Mouse (Mus musculus) thymus, adult 2 months (tissue): Measurements from ENCODE around the gene Ajuba.

ENCODE experiments used
- CTCF ChIP-seq: fragments of 200-500 bp; IDR thresholded peaks from 2 replicates; pipeline ENCODE4 v1.5.1; 2012; ENCODE audit warnings: mild to moderate bottlenecking, control low read depth, low read length, moderate library complexity, borderline replicate concordance; ENCODE audit not compliant: control insufficient read depth, poor library complexity, insufficient read depth; ENCODE audit errors: extremely low read depth
- POLR2A ChIP-seq: fragments of 200-500 bp; IDR thresholded peaks from 2 replicates; pipeline ENCODE4 v1.6.1; 2012; ENCODE audit warnings: mild to moderate bottlenecking, low read length, control low read depth, moderate library complexity; ENCODE audit not compliant: control insufficient read depth, poor library complexity, insufficient read depth; ENCODE audit errors: extremely low read depth

DNA sequence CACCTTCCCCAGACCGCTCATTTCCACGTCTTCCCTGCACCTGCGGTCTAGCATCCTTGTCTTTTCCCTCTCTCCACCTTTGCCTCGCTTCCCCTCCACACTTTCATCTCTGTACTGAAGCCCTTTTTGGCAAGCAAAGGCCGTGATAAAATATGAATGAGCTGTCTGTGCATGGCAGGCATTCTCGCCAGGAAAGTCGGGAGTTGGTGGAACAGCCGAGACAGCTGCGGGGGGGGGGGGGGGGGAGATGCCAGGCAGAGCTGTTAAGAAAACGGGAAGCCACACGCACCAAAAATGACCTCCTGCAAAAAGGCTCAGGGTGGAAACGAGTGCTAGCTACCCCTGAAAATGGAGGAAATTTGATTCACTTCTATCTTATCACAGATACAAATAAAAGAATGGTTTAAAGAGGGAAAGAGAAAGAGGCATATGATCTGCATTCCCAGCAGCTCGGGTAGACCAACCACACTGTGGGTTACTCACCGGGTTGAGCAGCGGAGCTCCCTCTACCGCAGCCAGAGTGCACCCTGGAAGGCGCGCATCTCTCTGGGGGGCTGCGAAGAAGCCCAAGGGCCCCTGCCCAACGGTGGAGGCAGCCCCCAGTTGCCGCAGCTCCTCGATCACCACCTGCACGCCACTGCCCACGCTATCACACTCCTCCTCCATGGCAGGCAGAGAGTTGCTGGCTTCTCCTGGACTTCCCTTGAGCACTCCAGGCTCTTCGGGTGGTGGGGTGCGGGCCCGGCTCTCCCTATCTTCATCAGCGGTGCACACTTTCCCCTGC, 17.5 kb upstream of the Ajuba start:
- TF ChIP-seq CTCF: no peak
- no peak for TF ChIP-seq POLR2A
